Mouse (Mus musculus) heart, embryonic 13.5 days (tissue): ENCODE results near the gene Tnfrsf9. TPM values are rescaled to one million over a fixed set of nuclear protein-coding genes. Genes with fewer than 3 reads are reported as not detected.

Source experiments
- polyA plus RNA-seq: library from polyadenylated mRNA; unstranded; fragments of >200 nt; fragmentation: Nextera tagmentation; extraction: Ambion mirVana; gene quantifications from 2 replicates; pipeline ENCODE4 v1.2.1, GENCODE M21; 2015

Tnfrsf9 gene
- polyA plus RNA-seq, 1 experiment from 2014 or later, result 0.82 TPM

Other genes with a start within 250 kb of the Tnfrsf9 start
- gene Errfi1, start 60.6 kb upstream of the Tnfrsf9 start, polyA plus RNA-seq, result 10.1 and 11.3 TPM in 2 replicates
- gene Park7, start 125 bp upstream of the Tnfrsf9 start, polyA plus RNA-seq, result 298 and 333 TPM in 2 replicates
- gene Uts2, start 82.5 kb downstream of the Tnfrsf9 start, polyA plus RNA-seq, result not detected in 2 replicates
- gene Per3, start 130.1 kb downstream of the Tnfrsf9 start, polyA plus RNA-seq, result 7.6 and 8.3 TPM in 2 replicates
- 97.0 and 105 TPM in 2 replicates for gene Vamp3, start 143.4 kb downstream of the Tnfrsf9 start, polyA plus RNA-seq
- gene Gm13090, start 175.0 kb downstream of the Tnfrsf9 start, polyA plus RNA-seq, result not detected in 2 replicates